Mouse (Mus musculus) E14TG2a.4 (cell line): ENCODE results near the gene Ddx41.

Experiments used
- CTCF ChIP-seq: conservative IDR thresholded peaks from 2 replicates; pipeline ENCODE4 v1.5.1; 2014; ENCODE audit warnings: low read length
- NANOG ChIP-seq: IDR thresholded peaks from 2 replicates; pipeline ENCODE4 v1.6.1; 2014; ENCODE audit warnings: borderline replicate concordance, low read length, mixed read lengths
- POU5F1 ChIP-seq: IDR thresholded peaks from 2 replicates; pipeline ENCODE4 v1.6.1; 2014; ENCODE audit warnings: low read length, borderline replicate concordance

GRCm38 (mm10) chr13:55536194-55537175, at the start of gene Ddx41:
- peak; percentile 84 for TF ChIP-seq CTCF
- TF ChIP-seq NANOG: no peak
- TF ChIP-seq POU5F1: no peak
